Mouse (Mus musculus) lung, adult 2 months (tissue): ENCODE results near the gene Amy1.

Experiments used
- CTCF ChIP-seq: fragments of 200-500 bp; IDR thresholded peaks from 2 replicates; pipeline ENCODE4 v1.5.1; 2011; ENCODE audit warnings: mild to moderate bottlenecking, low read length, control low read depth; ENCODE audit not compliant: insufficient read depth
- POLR2A ChIP-seq: fragments of 200-500 bp; IDR thresholded peaks from 2 replicates; pipeline ENCODE4 v1.6.1; 2011; ENCODE audit warnings: low read depth, mild to moderate bottlenecking, control low read depth, low read length, borderline replicate concordance; ENCODE audit errors: extremely low read depth

DNA sequence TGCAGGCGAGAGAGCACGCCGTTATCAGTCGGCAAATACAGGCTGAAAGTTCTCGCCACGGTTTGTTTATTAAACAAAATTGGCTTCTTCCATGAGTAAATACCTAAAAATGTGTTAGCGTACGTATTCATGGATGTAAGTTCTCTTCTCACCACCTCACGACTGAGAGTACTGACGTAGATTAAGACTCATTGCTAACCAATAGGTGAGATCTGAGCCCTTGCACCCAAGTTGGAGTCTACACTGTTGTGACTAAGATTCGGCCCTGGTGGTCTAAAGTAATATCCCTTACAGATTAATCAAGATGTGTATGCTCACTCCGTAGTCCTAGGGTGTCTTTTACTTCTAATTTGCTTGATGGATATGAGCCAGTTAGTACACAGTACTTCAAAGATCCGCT lies 24.1 kb upstream of the Amy1 start:
- TF ChIP-seq POLR2A: no peak
- TF ChIP-seq CTCF: no peak
